Comparison of ENCODE assay signal across 10 mouse cellular contexts in genomic region chr10:59334899-59335798, GRCm38 (mm10). TPM values are rescaled to one million over a fixed set of nuclear protein-coding genes. Genes with fewer than 3 reads are reported as not detected.
DNase-seq lines count a peak whose midpoint lies in the region; ATAC-seq and TF ChIP-seq lines count a peak whose summit lies in the region.
"Had no signal": no experiment of that assay in that cellular context is flagged by ENCODE, and none has a peak within 500 bp of the region (broad histone marks: within the 10 kb centered on the region; RNA-seq: fewer than 3 reads in every experiment).

No protein-coding gene starts in this region.

- H3K4me3 ChIP-seq in thymus, adult 2 months (ENCODE audit: control insufficient read depth, insufficient read depth, low read length): no peak overlapping the region
- H3K4me3 ChIP-seq in liver, embryonic 13.5 days (replicated peaks): no peak overlapping the region
- H3K4me3 ChIP-seq in stomach, embryonic 15.5 days (replicated peaks): no peak overlapping the region
- H3K4me3 ChIP-seq: embryonic facial prominence, embryonic 12.5 days; neural tube, embryonic 13.5 days had no signal

- peak overlapping the region; percentile 76 for H3K27ac ChIP-seq in thymus, adult 2 months (ENCODE audit: control insufficient read depth, insufficient read depth, low read length)
- peak overlapping the region; percentile 70 for H3K27ac ChIP-seq in liver, embryonic 13.5 days
- peak overlapping the region; percentile 44; the same call in 1 of the 2 replicates for H3K27ac ChIP-seq in stomach, embryonic 15.5 days
- H3K27ac ChIP-seq: embryonic facial prominence, embryonic 12.5 days; neural tube, embryonic 13.5 days had no signal

- WGBS in thymus, adult 2 months: 24% methylated on average over 4 of the region's 4 CpGs
- 46% methylated on average over 4 of the region's 4 CpGs for WGBS in liver, embryonic 13.5 days (ENCODE audit: insufficient replicate concordance)
- WGBS in stomach, embryonic 15.5 days: 53% methylated on average over 4 of the region's 4 CpGs

- no peak for TF ChIP-seq POLR2A in thymus, adult 2 months (IDR thresholded peaks at IDR 0.05; ENCODE audit: control insufficient read depth, extremely low read depth, insufficient read depth, low read length, poor library complexity)

- H3K4me2 ChIP-seq in liver, embryonic 13.5 days: no peak overlapping the region
- H3K4me2 ChIP-seq in stomach, embryonic 15.5 days: no peak overlapping the region
- H3K4me2 ChIP-seq: embryonic facial prominence, embryonic 12.5 days; neural tube, embryonic 13.5 days had no signal

- H3K9me3 ChIP-seq in liver, embryonic 13.5 days (replicated peaks): no peaks in the 10 kb centered on the region
- H3K9me3 ChIP-seq in stomach, embryonic 15.5 days: no peaks in the 10 kb centered on the region
- H3K9me3 ChIP-seq: embryonic facial prominence, embryonic 12.5 days; neural tube, embryonic 13.5 days had no signal

- peaks cover 10% of the 10 kb centered on the region for H3K36me3 ChIP-seq in thymus, adult 2 months (ENCODE audit: control insufficient read depth, insufficient read depth, low read length)
- peaks cover 18% of the 10 kb centered on the region for H3K36me3 ChIP-seq in liver, embryonic 13.5 days
- peaks cover 5% of the 10 kb centered on the region; the same call in 1 of the 2 replicates for H3K36me3 ChIP-seq in stomach, embryonic 15.5 days

- peaks cover 9% of the 10 kb centered on the region for H3K4me1 ChIP-seq in thymus, adult 2 months (replicated peaks; ENCODE audit: control insufficient read depth, insufficient read depth, low read length)
- peaks cover 51% of the 10 kb centered on the region for H3K4me1 ChIP-seq in liver, embryonic 13.5 days (replicated peaks)
- H3K4me1 ChIP-seq in stomach, embryonic 15.5 days: 0 out of 2 replicates have a peak, but pooled peaks cover 14% of the 10 kb centered on the region
- H3K4me1 ChIP-seq: embryonic facial prominence, embryonic 12.5 days had no signal

- TF ChIP-seq CTCF in thymus, adult 2 months (IDR thresholded peaks at IDR 0.05; ENCODE audit: borderline replicate concordance, control insufficient read depth, extremely low read depth, insufficient read depth, low read length, poor library complexity): no peak

- no peak overlapping the region; the same call in 1 of the 2 replicates for H3K9ac ChIP-seq in liver, embryonic 13.5 days
- no peak overlapping the region for H3K9ac ChIP-seq in stomach, embryonic 15.5 days
- H3K9ac ChIP-seq: embryonic facial prominence, embryonic 12.5 days; neural tube, embryonic 13.5 days had no signal

- DNase-seq in thymus, adult 2 months: peak; percentile 11
- no peak for DNase-seq in thymus, adult 18-20 months
- peak; percentile 69 for DNase-seq in cerebellum, adult 9-11 months
- DNase-seq in heart, adult 9 months (ENCODE audit: low spot score in 2 of 2): peak; percentile 80 to 83
- DNase-seq in kidney, postnatal 10 days: peak; percentile 62
- DNase-seq in liver, embryonic 13.5 days: no peak
- no peak for DNase-seq in embryo, embryonic 10.5 days (ENCODE audit: low spot score)

- ATAC-seq in liver, embryonic 13.5 days (ENCODE audit: low read depth): peak; percentile 41; the same call in 1 of the 2 replicates
- no peak for ATAC-seq in stomach, embryonic 15.5 days (ENCODE audit: insufficient read depth, low FRiP score, low read depth)

- H3K27me3 ChIP-seq in thymus, adult 2 months (ENCODE audit: control insufficient read depth, insufficient read depth, low read length): no peaks in the 10 kb centered on the region
- H3K27me3 ChIP-seq in liver, embryonic 13.5 days: no peaks in the 10 kb centered on the region
- H3K27me3 ChIP-seq in stomach, embryonic 15.5 days (replicated peaks): no peaks in the 10 kb centered on the region
- H3K27me3 ChIP-seq: embryonic facial prominence, embryonic 12.5 days; neural tube, embryonic 13.5 days had no signal

RNA-seq across cellular contexts. Expression of gene P4ha1, which starts 12.1 kb away (rescaled TPM):
- polyA plus RNA-seq in thymus, adult 2 months (2012; rRNA removed): 10.6 and 11.0 TPM in 2 replicates
- 13.9 and 16.9 TPM in 2 replicates for polyA plus RNA-seq in liver, embryonic 13.5 days (2015; fragmentation: Nextera tagmentation; extraction: Ambion mirVana)
- 69.7 and 72.9 TPM in 2 replicates for polyA plus RNA-seq in stomach, embryonic 15.5 days (2015; fragmentation: Nextera tagmentation; extraction: Ambion mirVana)

Comparison
In these comparisons a context has a peak if more than half of its experiments do, and no peak if none do; other contexts are left out.
1. DNase-seq: peak in thymus, adult 2 months (single experiment), cerebellum, adult 9-11 months (single experiment), heart, adult 9 months (2 of 2) and kidney, postnatal 10 days (single experiment); none in thymus, adult 18-20 months (0 of 2), liver, embryonic 13.5 days (single experiment) and embryo, embryonic 10.5 days (single experiment).
2. Peak in every context shown above with its lines, with median percentiles within 50 percentile points of each other: H3K27ac ChIP-seq.